In the genomic region with DNA sequence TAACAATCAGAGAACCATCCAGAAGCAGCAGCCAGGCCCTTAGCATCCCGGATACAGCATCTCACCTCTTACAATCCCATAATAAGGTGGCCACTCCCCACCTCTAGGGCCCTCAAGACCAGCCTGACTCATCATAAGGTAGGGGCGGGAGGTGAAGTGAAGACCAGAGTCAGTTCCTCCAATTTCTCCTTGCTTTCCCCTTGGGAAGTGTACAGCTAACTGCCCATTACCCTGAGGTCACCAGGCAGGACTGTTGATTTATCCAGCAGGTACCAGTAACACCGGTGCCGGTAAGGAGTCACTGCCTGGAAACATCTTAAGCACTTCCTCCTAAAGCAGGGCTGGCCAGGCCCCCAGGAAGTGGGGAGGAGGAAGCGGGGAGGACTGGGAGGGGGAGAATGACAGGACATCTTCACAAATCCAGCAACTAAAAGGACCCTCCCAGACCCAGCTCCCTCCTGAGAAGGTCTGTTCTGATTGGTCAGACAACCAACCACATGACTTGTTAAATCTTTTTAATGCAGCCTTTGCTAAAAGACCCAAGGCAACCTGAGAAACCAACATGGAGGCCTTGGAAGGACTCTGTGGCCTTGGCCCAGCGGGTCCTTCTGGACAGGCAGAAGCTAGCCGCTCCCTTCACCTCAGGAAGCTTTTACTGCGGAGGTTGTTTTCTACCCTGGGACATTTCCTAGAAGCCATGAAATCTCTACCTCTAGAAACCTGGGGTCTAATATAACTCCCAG, we compare ENCODE assay signal across 13 mouse cellular contexts. TPM values are rescaled to one million over a fixed set of nuclear protein-coding genes. Genes with fewer than 3 reads are reported as not detected.
DNase-seq lines count a peak whose midpoint lies in the region; ATAC-seq lines count a peak whose summit lies in the region.
"Had no signal": no experiment of that assay in that cellular context is flagged by ENCODE, and none has a peak within 500 bp of the region (broad histone marks: within the 10 kb centered on the region; RNA-seq: fewer than 3 reads in every experiment).

No protein-coding gene starts in this region.

- H3K27me3 ChIP-seq in heart, embryonic 12.5 days (replicated peaks), result 0 out of 2 replicates have a peak, but pooled peaks cover 2% of the 10 kb centered on the region
- H3K27me3 ChIP-seq: lung, embryonic 15.5 days; midbrain, embryonic 13.5 days had no signal

- H3K9ac ChIP-seq in heart, embryonic 12.5 days, result no peak overlapping the region
- H3K9ac ChIP-seq: lung, embryonic 15.5 days; midbrain, embryonic 13.5 days had no signal

- no peak overlapping the region for H3K4me2 ChIP-seq in heart, embryonic 12.5 days
- H3K4me2 ChIP-seq: lung, embryonic 15.5 days; midbrain, embryonic 13.5 days had no signal

- H3K36me3 ChIP-seq in heart, embryonic 12.5 days, result no peaks in the 10 kb centered on the region
- H3K36me3 ChIP-seq: lung, embryonic 15.5 days; midbrain, embryonic 13.5 days had no signal

- ATAC-seq in inflammation-experienced regulatory T-cells, adult 6 months, result peak; percentile 46
- no peak for ATAC-seq in heart, embryonic 12.5 days (ENCODE audit: insufficient number of reproducible peaks, low FRiP score)
- ATAC-seq: hindbrain, postnatal 0 days; midbrain, embryonic 13.5 days had no signal

- 85% methylated on average over 8 of the region's 8 CpGs for WGBS in heart, embryonic 12.5 days

- H3K27ac ChIP-seq in heart, embryonic 12.5 days (ENCODE audit: poor library complexity, severe bottlenecking), result no peak overlapping the region
- H3K27ac ChIP-seq: hindbrain, postnatal 0 days; midbrain, embryonic 13.5 days had no signal

- H3K4me3 ChIP-seq in heart, embryonic 12.5 days, result no peak overlapping the region
- H3K4me3 ChIP-seq: erythroblast, embryonic 14.5 days; lung, embryonic 15.5 days; midbrain, embryonic 13.5 days had no signal

- DNase-seq in gastrocnemius, postnatal 25 days, result peak; percentile 35
- no peak for DNase-seq in gastrocnemius, postnatal 4 days (ENCODE audit: low spot score in 2 of 2)
- DNase-seq in spleen, postnatal 36 days (ENCODE audit: low spot score in 2 of 2), result peak; percentile 49 to 52
- DNase-seq in spleen, postnatal 10 days (ENCODE audit: low spot score in 2 of 2), result no peak
- DNase-seq in thymus, postnatal 36 days, result peak; percentile 24 to 34
- no peak for DNase-seq in embryo, embryonic 11 days
- DNase-seq: heart, postnatal 10 days had no signal

- H3K4me1 ChIP-seq in heart, embryonic 12.5 days (replicated peaks), result peaks cover 27% of the 10 kb centered on the region
- H3K4me1 ChIP-seq: midbrain, embryonic 13.5 days had no signal

- no peaks in the 10 kb centered on the region for H3K9me3 ChIP-seq in heart, embryonic 12.5 days (replicated peaks)
- H3K9me3 ChIP-seq: lung, embryonic 15.5 days; midbrain, embryonic 13.5 days had no signal

RNA-seq across cellular contexts. Expression of a gene that starts 26.2 kb away (rescaled TPM):
- total RNA-seq in gastrocnemius, postnatal 25 days (2021), result 10 to 100 TPM; 35.8 to 36.1 TPM
- 10 to 100 TPM in 1 of 2 experiments, 1 to 10 TPM in 1; 9.6 to 12.9 TPM for total RNA-seq in gastrocnemius, postnatal 4 days (2021)
- polyA plus RNA-seq in inflammation-experienced regulatory T-cells, adult 6 months (2017; shearing (Covaris generic)), result 10 to 100 TPM; 27.5 to 44.9 (median 29.1) TPM
- 9.5 and 9.6 TPM in 2 replicates for polyA plus RNA-seq in heart, embryonic 12.5 days (2016; fragmentation: Nextera tagmentation; extraction: Ambion mirVana)

Comparison
In these comparisons a context has a peak if more than half of its experiments do, and no peak if none do; other contexts are left out.
1. DNase-seq: peak in gastrocnemius, postnatal 25 days (single experiment), spleen, postnatal 36 days (2 of 2) and thymus, postnatal 36 days (2 of 2); none in gastrocnemius, postnatal 4 days (0 of 2), spleen, postnatal 10 days (0 of 2) and embryo, embryonic 11 days (single experiment).